Mouse (Mus musculus): ENCODE data around the gene Cbx1.

DNA sequence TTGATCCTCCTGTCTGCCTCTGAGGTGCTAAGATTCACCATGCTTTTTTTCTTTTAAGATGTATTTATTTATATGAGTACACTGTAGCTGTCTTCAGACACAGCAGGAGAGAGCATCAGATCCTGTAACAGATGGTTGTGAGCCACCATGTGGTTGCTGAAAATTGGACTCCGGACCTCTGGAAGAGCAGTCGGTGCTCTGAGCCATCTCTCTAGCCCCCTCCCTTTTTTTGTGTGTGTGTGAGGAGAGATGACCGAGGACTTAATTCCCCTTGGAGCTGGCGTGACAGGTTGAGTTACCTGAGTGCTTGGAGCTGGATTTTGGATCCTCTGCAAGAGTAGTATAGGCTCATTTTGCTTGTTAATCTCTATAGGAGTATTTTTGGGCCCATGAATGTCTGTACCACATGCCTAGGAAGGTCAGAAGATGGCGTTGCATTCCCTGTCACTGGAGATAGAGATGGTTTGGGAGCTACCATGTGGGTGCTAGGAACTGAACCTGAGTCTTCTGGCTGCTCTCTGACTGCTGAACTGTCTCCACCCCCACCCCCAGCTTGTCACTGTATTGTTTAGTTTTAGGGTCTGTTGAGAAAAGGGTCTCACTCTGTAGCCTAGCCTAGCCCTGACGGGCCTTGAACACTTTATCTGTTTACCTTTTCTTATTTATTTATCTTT is 20.8 kb downstream of the Cbx1 start:
- TF ChIP-seq TAL1 (IDR thresholded peaks at IDR 0.05; ENCODE audit: low read length) (no peak), GATA1 (IDR thresholded peaks at IDR 0.05; ENCODE audit: low read length) (no peak)

Data from erythroblast, embryonic 14.5 days (primary cell).